Mouse (Mus musculus) cerebellum, adult 9-10 months (tissue): ENCODE data around the gene Ubl7.

Experiments used
- DNase-seq: peaks from one replicate; pipeline ENCODE4 v3.0.0; 2022

Gene Ubl7

DNA sequence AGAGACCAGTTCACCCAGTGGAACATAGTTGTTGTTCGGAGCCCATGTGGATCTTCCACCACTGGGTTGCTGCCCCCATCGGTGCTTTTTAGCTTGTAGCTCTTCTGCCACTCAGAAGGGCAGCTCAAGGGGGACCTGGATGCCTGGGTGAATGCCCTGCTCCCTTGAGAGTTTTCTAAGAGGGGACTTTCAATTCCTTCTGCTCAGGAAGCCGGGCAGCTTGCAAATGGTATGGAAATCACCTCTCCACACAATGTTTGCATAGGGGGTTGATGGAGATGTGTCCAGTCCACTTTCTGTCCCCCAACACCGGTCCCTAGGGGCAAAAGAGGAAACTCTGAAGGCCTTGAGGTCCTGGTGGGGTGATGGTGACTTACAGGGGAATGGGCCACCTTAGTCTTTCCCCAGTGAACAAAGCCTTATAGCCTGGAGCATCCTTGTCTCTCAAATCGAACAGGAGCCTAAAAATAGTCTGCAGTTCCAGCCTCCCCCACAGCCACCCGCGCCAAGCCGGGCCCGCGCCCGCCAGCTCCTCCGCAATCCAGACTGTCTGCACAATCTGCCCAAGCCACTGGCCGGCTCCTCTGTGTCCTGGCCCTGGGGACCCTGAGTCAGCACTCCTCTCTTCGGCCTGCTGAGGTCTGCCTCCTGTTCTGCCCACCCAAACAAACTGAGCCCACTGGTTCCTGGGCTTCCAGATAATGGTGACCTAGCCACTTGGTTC is 56.6 kb downstream of the Ubl7 start:
- peak; percentile 84 for DNase-seq

- DNase-seq = no peak
Measured at GRCm38 (mm10) chr9:57968166-57968771, 57.5 kb downstream of the Ubl7 start.

DNA sequence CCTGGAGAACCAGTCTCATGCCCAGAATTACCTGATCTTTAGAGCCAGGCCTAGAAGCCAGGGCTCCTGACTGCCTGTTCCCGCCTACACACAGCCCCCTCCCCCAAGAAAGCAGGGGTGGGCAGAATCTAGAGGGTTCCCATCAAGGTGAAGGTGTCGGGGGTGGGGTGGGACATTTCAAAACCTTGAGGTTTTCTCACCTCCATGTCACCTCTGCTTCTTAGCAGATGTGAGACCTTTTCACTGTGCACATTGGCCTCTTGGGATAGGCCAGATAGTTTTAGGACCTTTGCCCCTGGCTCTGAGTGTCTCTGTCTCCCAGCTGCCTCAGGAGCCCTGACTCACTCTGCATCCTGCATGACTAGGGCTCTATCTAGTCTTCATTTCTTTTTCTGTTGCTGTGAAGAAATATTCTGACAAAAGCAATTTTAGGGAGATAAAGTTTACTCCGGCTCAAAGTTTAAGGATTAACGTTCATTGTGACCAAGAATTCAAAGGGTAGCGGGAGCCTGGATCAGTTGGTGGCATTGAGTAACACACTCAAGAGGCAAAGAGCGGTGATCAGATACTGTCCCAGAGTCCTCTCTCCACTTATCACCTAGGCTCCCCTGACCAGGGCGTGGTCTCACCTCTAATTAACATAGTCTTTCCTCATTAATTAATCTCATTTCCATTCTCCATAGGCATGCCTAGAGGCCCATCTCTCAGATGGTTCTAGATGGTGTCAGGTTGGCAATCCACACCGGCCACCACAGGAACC is 58.2 kb downstream of the Ubl7 start:
- no peak for DNase-seq

- no peak for DNase-seq
Measured at GRCm38 (mm10) chr9:57969736-57970495, 59.1 kb downstream of the Ubl7 start.

DNA sequence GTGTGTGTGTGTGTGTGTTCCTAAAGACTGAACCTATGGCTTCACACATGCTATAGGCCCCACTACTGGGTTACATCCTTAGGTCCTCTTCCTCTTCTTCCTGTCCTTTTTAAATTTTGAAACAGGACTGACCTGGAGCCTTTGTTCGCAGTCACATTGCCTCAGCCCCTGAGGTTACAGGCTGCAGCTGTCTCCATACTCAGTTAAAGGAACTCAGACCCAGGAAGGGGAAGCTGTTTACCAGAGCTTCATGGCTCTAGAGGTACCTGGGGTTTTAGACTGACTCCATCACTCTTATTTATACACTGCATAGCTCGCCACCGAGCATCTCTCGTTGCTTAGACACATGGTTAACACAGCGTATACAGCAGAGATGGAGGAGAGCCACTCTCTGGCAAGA is 60.6 kb downstream of the Ubl7 start:
- DNase-seq = no peak

DNA sequence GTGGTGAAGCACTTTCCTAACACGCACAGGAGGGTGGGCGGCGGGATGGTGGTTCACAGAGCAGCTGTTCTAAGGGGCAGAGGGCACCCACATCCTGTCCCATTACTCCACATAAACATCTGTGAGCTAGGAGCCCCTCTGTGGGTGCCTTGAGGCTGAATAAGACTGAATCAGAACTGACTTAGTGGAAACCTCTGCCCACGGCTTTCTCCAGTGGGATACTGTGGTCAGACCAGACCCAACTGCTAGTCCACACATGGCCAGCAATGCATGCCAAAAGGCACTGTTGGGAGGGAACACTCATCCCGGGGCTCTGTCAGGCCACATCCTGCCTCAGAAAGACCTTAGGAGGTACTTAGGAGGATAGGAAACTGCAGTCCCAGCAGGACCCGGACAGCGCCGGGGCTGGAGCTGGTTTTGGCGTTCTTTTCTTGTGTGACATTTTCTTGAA is 61.4 kb downstream of the Ubl7 start:
- no peak for DNase-seq

GRCm38 (mm10) chr9:57972776-57973439 is 62.1 kb downstream of the Ubl7 start:
- DNase-seq = no peak

DNA sequence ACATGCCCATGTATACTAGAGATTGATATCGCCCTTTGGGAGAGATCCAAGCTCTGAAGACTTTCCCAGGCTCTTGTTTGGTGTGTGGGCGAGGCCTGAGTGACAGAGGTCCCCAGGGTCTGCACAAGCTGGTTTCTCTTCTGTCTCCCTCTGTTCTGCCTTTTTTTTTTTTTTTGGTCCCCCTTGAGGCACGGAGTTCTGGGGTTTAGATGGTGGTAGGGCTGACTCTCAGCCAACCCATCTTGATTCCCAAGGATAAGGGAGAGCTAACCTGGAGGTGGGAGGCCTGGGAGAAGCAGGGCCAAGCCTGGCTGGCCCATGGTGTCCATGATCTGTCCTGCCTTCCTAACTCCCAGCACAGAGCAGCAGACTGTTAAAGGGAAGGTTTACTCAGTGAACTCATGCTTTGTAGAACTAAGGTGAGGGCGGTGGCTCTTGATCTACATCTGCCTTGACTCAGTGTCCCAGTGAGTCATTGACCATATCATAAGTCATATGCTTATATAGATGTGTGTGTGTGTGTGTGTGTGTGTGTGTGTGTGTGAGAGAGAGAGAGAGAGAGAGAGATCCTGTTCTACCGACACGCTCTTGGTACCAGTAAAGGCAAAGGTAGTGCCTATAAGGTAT is 62.8 kb downstream of the Ubl7 start:
- DNase-seq = no peak

DNA sequence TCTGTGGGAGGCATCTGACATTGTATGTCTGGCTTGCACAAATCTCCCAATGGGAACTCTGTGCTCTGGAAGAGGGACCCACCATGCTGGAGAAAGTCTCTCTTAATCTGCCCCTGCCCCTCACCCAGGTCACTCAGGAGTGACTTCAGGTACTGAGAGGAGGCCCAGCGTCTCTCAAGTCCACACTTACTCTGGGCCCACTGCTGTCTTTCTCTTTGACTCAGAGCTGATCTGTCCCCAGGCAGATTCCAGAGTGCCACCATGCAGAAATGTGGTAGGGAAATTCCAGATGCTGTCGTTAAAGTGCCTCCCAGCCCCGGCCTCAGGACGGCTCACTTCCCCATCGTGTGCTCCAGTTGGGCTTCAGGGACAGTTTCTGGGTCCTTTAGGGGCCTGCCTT is 63.4 kb downstream of the Ubl7 start:
- no peak for DNase-seq

DNA sequence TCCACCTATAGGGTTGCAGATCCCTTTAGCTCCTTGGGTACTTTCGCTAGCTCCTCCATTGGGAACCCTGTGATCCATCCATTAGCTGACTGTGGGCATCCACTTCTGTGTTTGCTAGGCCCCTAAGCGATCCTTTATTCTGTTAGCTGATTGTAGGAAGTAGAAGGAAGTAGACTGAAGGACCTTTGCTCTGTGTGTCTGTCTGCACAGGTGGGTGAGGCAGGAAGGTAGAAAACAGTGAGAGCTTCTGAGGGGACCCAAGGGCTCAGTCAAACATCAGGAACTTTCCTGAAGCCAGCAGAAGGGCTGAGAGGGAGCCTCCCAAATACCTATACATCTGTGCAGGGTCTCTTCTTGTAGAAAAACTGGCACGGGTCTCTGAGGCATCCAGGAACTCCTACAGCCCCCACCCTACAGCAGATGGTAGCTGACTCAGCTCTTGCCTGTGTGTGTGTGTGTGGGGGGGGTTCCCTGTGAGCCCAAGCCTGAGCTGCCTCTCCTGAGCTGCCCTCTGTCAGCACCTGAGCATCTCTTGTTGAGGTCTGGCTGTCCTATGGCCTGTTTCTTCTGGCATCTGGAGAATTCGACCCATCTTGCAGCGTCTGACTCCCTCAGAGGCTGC is 64.5 kb downstream of the Ubl7 start:
- no peak for DNase-seq

DNA sequence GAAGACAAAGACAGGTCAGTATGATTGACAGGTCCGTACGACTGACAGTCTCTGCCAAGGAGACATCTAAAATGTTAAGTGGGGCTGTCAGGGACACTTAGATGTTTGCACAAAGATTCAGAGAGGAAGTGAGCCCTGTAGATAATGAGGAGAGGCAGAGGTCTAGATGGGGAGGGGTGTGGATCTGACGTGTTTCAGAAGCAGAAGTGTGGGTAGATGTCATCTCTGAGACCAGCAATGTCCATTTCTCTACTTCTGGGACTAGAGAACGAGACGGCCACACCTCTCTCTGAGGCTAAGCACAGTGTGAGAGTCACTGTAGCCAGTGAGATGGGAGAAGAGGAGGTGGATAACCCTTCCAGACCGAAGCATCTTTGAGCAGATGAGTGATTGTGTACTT is 67.2 kb downstream of the Ubl7 start:
- DNase-seq = no peak

DNA sequence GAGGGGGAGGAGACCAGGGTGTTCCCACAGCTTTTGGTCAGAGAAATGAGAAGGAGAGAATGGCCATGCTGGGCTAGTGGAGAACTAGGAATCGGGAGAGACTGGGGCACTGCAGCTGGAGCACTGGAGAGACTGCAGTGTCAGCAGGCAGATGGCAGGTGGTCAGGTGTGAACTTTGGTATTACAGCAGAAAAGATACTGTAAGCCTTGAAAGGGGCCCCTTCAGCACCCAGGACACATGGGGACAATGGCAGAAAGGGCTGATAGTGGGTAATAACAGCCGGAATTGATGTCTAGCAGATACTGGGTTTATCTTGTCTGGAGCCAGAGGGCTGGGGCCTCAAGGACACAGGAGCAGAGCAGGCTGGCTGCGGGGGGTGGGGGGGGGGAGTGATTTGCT is 68.1 kb downstream of the Ubl7 start:
- no peak for DNase-seq
